Mouse (Mus musculus): ENCODE measurements around the gene Oas1d.

Oas1d gene

DNA sequence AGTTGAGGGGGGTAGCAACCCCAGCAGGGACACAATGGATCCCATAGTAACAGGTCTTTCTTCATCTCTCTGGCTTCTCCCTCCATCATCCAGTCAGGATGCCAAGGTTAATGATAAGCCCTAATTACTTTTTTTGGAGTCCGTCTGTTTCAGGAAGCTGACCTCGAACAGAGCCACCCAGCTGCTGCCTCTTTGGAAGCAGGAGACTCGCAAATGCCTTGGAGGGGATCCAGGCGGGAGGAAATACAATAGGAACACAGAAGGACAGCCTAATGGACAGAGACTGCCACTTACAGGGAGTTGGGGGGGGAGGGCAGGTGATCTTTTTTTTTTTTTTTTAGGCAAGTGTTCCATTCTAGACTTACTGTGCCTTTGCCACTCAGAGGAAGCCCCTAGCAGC, 55.4 kb downstream of the Oas1d start:
- DNase-seq (ENCODE audit: extremely low spot score), result no peak
